Mouse (Mus musculus): Measurements from ENCODE around the gene Gja4. TPM values are rescaled to one million over a fixed set of nuclear protein-coding genes. Genes with fewer than 3 reads are reported as not detected.

The Gja4 gene
- polyA plus RNA-seq, 1 experiment from 2014 or later: 25.4 TPM

GRCm38 (mm10) chr4:127341372-127341771 lies 27.5 kb upstream of the Gja4 start:
- WGBS: 69% methylated on average over 6 of the region's 6 CpGs
- Histone ChIP-seq H3K4me3 (replicated peaks; ENCODE audit: low read length) (no peak overlapping the region), H3K36me3 (replicated peaks; ENCODE audit: control insufficient read depth, insufficient read depth) (no peaks in the 10 kb centered on the region), H3K27ac (no peak overlapping the region), H3K4me2 (replicated peaks) (no peak overlapping the region), H3K9me3 (ENCODE audit: control insufficient read depth, low read length) (no peaks in the 10 kb centered on the region), H3K9ac (no peak overlapping the region), H3K4me1 (replicated peaks; ENCODE audit: control insufficient read depth, insufficient read depth, low read length) (no peaks in the 10 kb centered on the region), H3K27me3 (ENCODE audit: control insufficient read depth, insufficient read depth, low read length) (no peaks in the 10 kb centered on the region)
- ATAC-seq (ENCODE audit: low FRiP score) (no peak), DNase-seq (ENCODE audit: low spot score) (no peak)

DNA sequence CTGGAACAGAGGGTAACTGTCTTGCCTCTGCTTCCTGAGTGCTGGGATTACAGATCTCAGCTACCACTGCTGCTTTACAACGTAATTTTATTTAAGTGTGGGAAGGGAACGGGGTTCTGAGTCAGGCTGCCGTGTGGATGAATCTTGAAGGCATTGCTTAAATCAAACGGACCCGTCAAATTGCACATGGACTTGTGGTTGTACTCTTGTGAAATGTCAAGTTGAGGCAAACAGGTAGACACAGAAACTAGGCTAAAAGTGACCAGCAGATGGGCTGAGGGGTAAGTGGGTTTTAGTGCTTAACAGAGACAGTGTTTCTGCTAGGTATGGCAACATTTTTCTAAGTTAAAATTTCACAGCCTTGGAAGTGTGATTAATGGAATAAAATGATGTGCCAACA lies 23.8 kb upstream of the Gja4 start:
- ATAC-seq (ENCODE audit: low FRiP score) (no peak), DNase-seq (ENCODE audit: low spot score) (no peak)
- Histone ChIP-seq H3K27ac (no peak overlapping the region), H3K27me3 (ENCODE audit: control insufficient read depth, insufficient read depth, low read length) (peaks cover under 1% of the 10 kb centered on the region; the same call in 1 of the 2 replicates), H3K4me3 (replicated peaks; ENCODE audit: low read length) (no peak overlapping the region), H3K4me1 (replicated peaks; ENCODE audit: control insufficient read depth, insufficient read depth, low read length) (no peaks in the 10 kb centered on the region), H3K9me3 (ENCODE audit: control insufficient read depth, low read length) (no peaks in the 10 kb centered on the region), H3K36me3 (replicated peaks; ENCODE audit: control insufficient read depth, insufficient read depth) (no peaks in the 10 kb centered on the region), H3K4me2 (replicated peaks) (no peak overlapping the region), H3K9ac (no peak overlapping the region)
- WGBS: 90% methylated on average over 5 of the region's 5 CpGs

- Histone ChIP-seq H3K36me3 (replicated peaks; ENCODE audit: control insufficient read depth, insufficient read depth) (no peaks in the 10 kb centered on the region), H3K4me1 (replicated peaks; ENCODE audit: control insufficient read depth, insufficient read depth, low read length) (peaks cover 7% of the 10 kb centered on the region; the same call in 1 of the 2 replicates), H3K9ac (no peak overlapping the region), H3K4me3 (replicated peaks; ENCODE audit: low read length) (no peak overlapping the region), H3K27ac (no peak overlapping the region), H3K9me3 (ENCODE audit: control insufficient read depth, low read length) (no peaks in the 10 kb centered on the region), H3K27me3 (ENCODE audit: control insufficient read depth, insufficient read depth, low read length) (peaks cover 27% of the 10 kb centered on the region), H3K4me2 (replicated peaks) (no peak overlapping the region)
- no peak for ATAC-seq (ENCODE audit: low FRiP score)
- 39% methylated on average over 5 of the region's 5 CpGs for WGBS
- DNase-seq (ENCODE audit: low spot score): no peak
Observed at GRCm38 (mm10) chr4:127334870-127335504, 21.1 kb upstream of the Gja4 start.

- Histone ChIP-seq H3K4me3 (replicated peaks; ENCODE audit: low read length) (no peak overlapping the region), H3K27me3 (ENCODE audit: control insufficient read depth, insufficient read depth, low read length) (peaks cover 38% of the 10 kb centered on the region), H3K4me2 (replicated peaks) (no peak overlapping the region), H3K9ac (no peak overlapping the region), H3K9me3 (ENCODE audit: control insufficient read depth, low read length) (no peaks in the 10 kb centered on the region), H3K4me1 (replicated peaks; ENCODE audit: control insufficient read depth, insufficient read depth, low read length) (peaks cover 13% of the 10 kb centered on the region; the same call in 1 of the 2 replicates), H3K27ac (no peak overlapping the region), H3K36me3 (replicated peaks; ENCODE audit: control insufficient read depth, insufficient read depth) (no peaks in the 10 kb centered on the region)
- WGBS: 17% methylated on average over 13 of the region's 13 CpGs
- ATAC-seq (ENCODE audit: low FRiP score) (no peak), DNase-seq (ENCODE audit: low spot score) (no peak)
Observed at GRCm38 (mm10) chr4:127331171-127331570, 17.3 kb upstream of the Gja4 start.

GRCm38 (mm10) chr4:127330181-127331100 lies 16.6 kb upstream of the Gja4 start, which contains the start of gene Gjb3:
Gene Gjb3 (minus strand): TSS chr4:127330844.
- 2% methylated on average over 48 of the region's 49 CpGs for WGBS
- no peak within 1 kb of the TSS for H3K9ac ChIP-seq
- ATAC-seq (ENCODE audit: low FRiP score): peak; percentile 24; the same call in 1 of the 2 replicates

GRCm38 (mm10) chr4:127329751-127330150 lies 15.9 kb upstream of the Gja4 start:
- Histone ChIP-seq H3K4me1 (replicated peaks; ENCODE audit: control insufficient read depth, insufficient read depth, low read length) (peaks cover 13% of the 10 kb centered on the region; the same call in 1 of the 2 replicates), H3K4me2 (replicated peaks) (peak overlapping the region; percentile 50), H3K4me3 (replicated peaks; ENCODE audit: low read length) (peak overlapping the region; percentile 22), H3K27ac (no peak overlapping the region), H3K27me3 (ENCODE audit: control insufficient read depth, insufficient read depth, low read length) (peaks cover 38% of the 10 kb centered on the region), H3K36me3 (replicated peaks; ENCODE audit: control insufficient read depth, insufficient read depth) (no peaks in the 10 kb centered on the region), H3K9me3 (ENCODE audit: control insufficient read depth, low read length) (no peaks in the 10 kb centered on the region), H3K9ac (no peak overlapping the region)
- ATAC-seq (ENCODE audit: low FRiP score): no peak
- no peak for DNase-seq (ENCODE audit: low spot score)
- 3% methylated on average over 13 of the region's 13 CpGs for WGBS

More at GRCm38 (mm10) chr4:127330181-127331100, 16.6 kb upstream of the Gja4 start, which contains the start of gene Gjb3:
- Histone ChIP-seq H3K27ac (no peak within 1 kb of the TSS), H3K4me1 (replicated peaks; ENCODE audit: control insufficient read depth, insufficient read depth, low read length) (peaks cover 13% of the 10 kb centered on the region; the same call in 1 of the 2 replicates), H3K9me3 (ENCODE audit: control insufficient read depth, low read length) (no peaks in the 10 kb centered on the region), H3K27me3 (ENCODE audit: control insufficient read depth, insufficient read depth, low read length) (peaks cover 38% of the 10 kb centered on the region), H3K36me3 (replicated peaks; ENCODE audit: control insufficient read depth, insufficient read depth) (no peaks in the 10 kb centered on the region), H3K4me2 (replicated peaks) (peak within 1 kb of the TSS; percentile 50), H3K4me3 (replicated peaks; ENCODE audit: low read length) (peak within 1 kb of the TSS; percentile 22)
- no peak for DNase-seq (ENCODE audit: low spot score)

GRCm38 (mm10) chr4:127329046-127329445 lies 15.2 kb upstream of the Gja4 start:
- ATAC-seq (ENCODE audit: low FRiP score): no peak
- H3K27me3 ChIP-seq (ENCODE audit: control insufficient read depth, insufficient read depth, low read length): peaks cover 38% of the 10 kb centered on the region
- H3K4me1 ChIP-seq (replicated peaks; ENCODE audit: control insufficient read depth, insufficient read depth, low read length): peaks cover 13% of the 10 kb centered on the region; the same call in 1 of the 2 replicates
- no peak overlapping the region for H3K27ac ChIP-seq
- no peak for DNase-seq (ENCODE audit: low spot score)
- no peak overlapping the region for H3K4me3 ChIP-seq (replicated peaks; ENCODE audit: low read length)
- WGBS: 15% methylated on average over 3 of the region's 3 CpGs
- no peaks in the 10 kb centered on the region for H3K36me3 ChIP-seq (replicated peaks; ENCODE audit: control insufficient read depth, insufficient read depth)
- H3K4me2 ChIP-seq (replicated peaks): no peak overlapping the region
- no peak overlapping the region for H3K9ac ChIP-seq
- H3K9me3 ChIP-seq (ENCODE audit: control insufficient read depth, low read length): no peaks in the 10 kb centered on the region

DNA sequence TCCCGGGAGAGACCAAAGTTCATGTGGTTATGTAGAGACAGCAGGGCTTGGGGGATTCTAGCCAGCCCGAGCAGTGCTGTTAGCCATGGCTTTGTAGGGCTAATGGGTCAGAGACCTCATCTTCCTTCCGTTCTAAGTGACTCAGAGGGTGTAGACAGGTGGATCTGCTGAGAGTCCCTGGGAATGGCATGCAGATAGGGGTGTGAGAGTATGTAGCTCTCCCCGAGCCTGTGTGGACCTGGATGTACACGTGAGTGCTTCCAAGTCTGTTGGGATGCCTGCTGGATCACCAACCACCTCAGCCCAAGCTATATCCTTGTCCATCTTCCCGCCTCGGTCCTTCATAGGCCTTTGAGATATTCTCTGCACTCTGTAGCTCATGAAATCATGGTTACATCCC lies 14.5 kb upstream of the Gja4 start:
- Histone ChIP-seq H3K4me3 (replicated peaks; ENCODE audit: low read length) (no peak overlapping the region), H3K4me1 (replicated peaks; ENCODE audit: control insufficient read depth, insufficient read depth, low read length) (peaks cover 13% of the 10 kb centered on the region; the same call in 1 of the 2 replicates), H3K9me3 (ENCODE audit: control insufficient read depth, low read length) (no peaks in the 10 kb centered on the region), H3K36me3 (replicated peaks; ENCODE audit: control insufficient read depth, insufficient read depth) (no peaks in the 10 kb centered on the region), H3K27me3 (ENCODE audit: control insufficient read depth, insufficient read depth, low read length) (peaks cover 38% of the 10 kb centered on the region), H3K27ac (no peak overlapping the region), H3K9ac (no peak overlapping the region), H3K4me2 (replicated peaks) (no peak overlapping the region)
- DNase-seq (ENCODE audit: low spot score) (no peak), ATAC-seq (ENCODE audit: low FRiP score) (no peak)
- WGBS: 73% methylated on average over 7 of the region's 7 CpGs

- DNase-seq (ENCODE audit: low spot score): no peak
- 76% methylated on average over 6 of the region's 6 CpGs for WGBS
Observed at GRCm38 (mm10) chr4:127327749-127328148, 13.9 kb upstream of the Gja4 start.

More at GRCm38 (mm10) chr4:127327749-127328148, 13.9 kb upstream of the Gja4 start:
- Histone ChIP-seq H3K27me3 (ENCODE audit: control insufficient read depth, insufficient read depth, low read length) (peaks cover 38% of the 10 kb centered on the region), H3K27ac (no peak overlapping the region), H3K9ac (no peak overlapping the region), H3K4me2 (replicated peaks) (no peak overlapping the region), H3K36me3 (replicated peaks; ENCODE audit: control insufficient read depth, insufficient read depth) (no peaks in the 10 kb centered on the region), H3K4me1 (replicated peaks; ENCODE audit: control insufficient read depth, insufficient read depth, low read length) (peaks cover 13% of the 10 kb centered on the region; the same call in 1 of the 2 replicates), H3K9me3 (ENCODE audit: control insufficient read depth, low read length) (no peaks in the 10 kb centered on the region), H3K4me3 (replicated peaks; ENCODE audit: low read length) (no peak overlapping the region)
- no peak for ATAC-seq (ENCODE audit: low FRiP score)
